Mouse (Mus musculus): ENCODE measurements around the gene Imp4. TPM values are rescaled to one million over a fixed set of nuclear protein-coding genes. Genes with fewer than 3 reads are reported as not detected.

Imp4 gene
- polyA plus RNA-seq (2012; rRNA removed) = 13.2 and 18.5 TPM in 2 replicates

GRCm38 (mm10) chr1:34439215-34439960, at the start of gene Imp4, which contains the start of gene Ccdc115:
TSS of gene Imp4 (plus strand) at chr1:34439851.
TSS of gene Ccdc115 (minus strand) at chr1:34439672.

GRCm38 (mm10) chr1:34459284-34460060, 19.8 kb downstream of the Imp4 start, which contains the start of gene Ptpn18:
TSS of gene Ptpn18 (plus strand) at chr1:34459762.

Other genes with a start within 250 kb of the Imp4 start
- 5.8 and 7.5 TPM in 2 replicates for gene Ccdc115, start 179 bp upstream of the Imp4 start, polyA plus RNA-seq (2012; rRNA removed)
- gene Ptpn18, start 19.9 kb downstream of the Imp4 start, polyA plus RNA-seq (2012; rRNA removed) = 94.7 and 222 TPM in 2 replicates
- not detected in 2 replicates for gene Prss39, start 58.6 kb downstream of the Imp4 start, polyA plus RNA-seq (2012; rRNA removed)
- gene Cfc1, start 95.8 kb downstream of the Imp4 start, polyA plus RNA-seq (2012; rRNA removed) = not detected in 2 replicates
- not detected in 2 replicates for gene Prss40, start 121.1 kb downstream of the Imp4 start, polyA plus RNA-seq (2012; rRNA removed)
- gene Amer3, start 139.8 kb downstream of the Imp4 start, polyA plus RNA-seq (2012; rRNA removed) = 0.01 TPM in 1 of 2 replicates, not detected in the other